Mouse (Mus musculus) kidney, postnatal 36 days (tissue): Measurements from ENCODE around the gene Nr2c2.

Experiments
- DNase-seq, 2 experiments: peaks; one replicate each; pipeline ENCODE4 v3.0.0; 2021 to 2022; ENCODE audit warnings: mixed read lengths in 2 of 2

Nr2c2 gene

GRCm38 (mm10) chr6:92131456-92131855, 40.3 kb downstream of the Nr2c2 start:
- DNase-seq = no peak

- DNase-seq = peak in 1 of 2 experiments; percentile 32
Observed at GRCm38 (mm10) chr6:92132021-92132911, 41.1 kb downstream of the Nr2c2 start.

- DNase-seq = no peak
Observed at GRCm38 (mm10) chr6:92133617-92134016, 42.4 kb downstream of the Nr2c2 start.

GRCm38 (mm10) chr6:92136356-92136755, 45.2 kb downstream of the Nr2c2 start:
- DNase-seq = no peak

GRCm38 (mm10) chr6:92145881-92146280, 54.7 kb downstream of the Nr2c2 start:
- DNase-seq = no peak

- DNase-seq = no peak
Observed at GRCm38 (mm10) chr6:92153774-92154173, 62.6 kb downstream of the Nr2c2 start.

- DNase-seq = no peak
Observed at GRCm38 (mm10) chr6:92158801-92159200, 67.6 kb downstream of the Nr2c2 start.

GRCm38 (mm10) chr6:92162724-92163123, 71.5 kb downstream of the Nr2c2 start:
- no peak for DNase-seq

GRCm38 (mm10) chr6:92176450-92176849, 85.3 kb downstream of the Nr2c2 start:
- no peak for DNase-seq

- DNase-seq = peak; percentile 69 to 88
Observed at GRCm38 (mm10) chr6:92183621-92184131, 92.5 kb downstream of the Nr2c2 start, which contains the start of gene Mrps25. Mrps25 (minus strand) TSS chr6:92184033.

- DNase-seq = peak in 1 of 2 experiments; percentile 25
Observed at GRCm38 (mm10) chr6:92184178-92184577, 93.0 kb downstream of the Nr2c2 start.

- DNase-seq = no peak
Observed at GRCm38 (mm10) chr6:92199414-92199813, 108.2 kb downstream of the Nr2c2 start.

GRCm38 (mm10) chr6:92214055-92214772, 123.0 kb downstream of the Nr2c2 start:
- no peak for DNase-seq

GRCm38 (mm10) chr6:92214773-92215449, 123.7 kb downstream of the Nr2c2 start, which contains the start of gene Rbsn:
Rbsn (minus strand) TSS chr6:92214925.
- DNase-seq = peak; percentile 95 to 97

- peak; percentile 84 to 87 for DNase-seq
Observed at GRCm38 (mm10) chr6:92219445-92219844, 128.3 kb downstream of the Nr2c2 start.

- peak; percentile 65 to 78 for DNase-seq
Observed at GRCm38 (mm10) chr6:92221604-92222003, 130.4 kb downstream of the Nr2c2 start.

- DNase-seq = peak; percentile 38 to 54
Observed at GRCm38 (mm10) chr6:92222021-92222420, 130.8 kb downstream of the Nr2c2 start.
